Mouse (Mus musculus) heart, postnatal 36 days (tissue): ENCODE data around the gene Nes. TPM values are rescaled to one million over a fixed set of nuclear protein-coding genes. Genes with fewer than 3 reads are reported as not detected.

Source experiments
- DNase-seq, 2 experiments: peaks; one replicate each; pipeline ENCODE4 v3.0.0; 2021 to 2022
- intact Hi-C: fragments of 180-260 bp; cut with DNase I; formaldehyde crosslinking; loops from one replicate; pipeline ENCODE4 v1.15.1; 2025
- total RNA-seq, 2 experiments: library from RNA; stranded (reverse); gene quantifications; 2 replicates each; pipeline ENCODE4 v1.2.3; 2021

Nes gene
- total RNA-seq: 10 to 100 TPM; 18.7 to 22.7 TPM

DNA sequence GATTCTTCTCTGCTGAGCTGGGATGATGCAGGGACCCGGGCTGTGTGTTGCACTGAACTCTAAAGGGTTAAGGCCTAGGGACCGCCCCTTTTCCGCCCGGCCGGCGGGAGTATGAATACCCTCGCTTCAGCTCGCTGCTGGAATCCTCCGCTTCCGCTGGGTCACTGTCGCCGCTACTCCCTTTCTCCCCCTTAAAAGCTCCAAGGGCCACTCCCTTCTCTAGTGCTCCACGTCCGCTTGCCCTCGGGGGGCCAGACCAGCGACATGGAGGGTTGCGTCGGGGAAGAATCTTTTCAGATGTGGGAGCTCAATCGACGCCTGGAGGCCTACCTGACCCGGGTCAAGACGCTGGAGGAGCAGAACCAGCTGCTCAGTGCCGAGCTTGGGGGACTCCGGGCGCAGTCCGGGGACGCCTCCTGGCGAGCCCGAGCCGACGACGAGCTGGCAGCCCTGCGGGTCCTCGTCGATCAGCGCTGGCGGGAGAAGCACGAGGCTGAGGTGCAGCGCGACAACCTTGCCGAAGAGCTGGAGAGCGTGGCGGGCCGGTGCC lies at the start of gene Nes:
TSS of gene Nes (plus strand) at position 140 of the 550 bp plus-strand sequence.
- intact Hi-C loops: loop anchor here (1.0 kb wide), 2 partner anchors 11 to 16 kb away; no protein-coding TSS in a partner anchor
- peak; percentile 75 to 78 for DNase-seq

DNA sequence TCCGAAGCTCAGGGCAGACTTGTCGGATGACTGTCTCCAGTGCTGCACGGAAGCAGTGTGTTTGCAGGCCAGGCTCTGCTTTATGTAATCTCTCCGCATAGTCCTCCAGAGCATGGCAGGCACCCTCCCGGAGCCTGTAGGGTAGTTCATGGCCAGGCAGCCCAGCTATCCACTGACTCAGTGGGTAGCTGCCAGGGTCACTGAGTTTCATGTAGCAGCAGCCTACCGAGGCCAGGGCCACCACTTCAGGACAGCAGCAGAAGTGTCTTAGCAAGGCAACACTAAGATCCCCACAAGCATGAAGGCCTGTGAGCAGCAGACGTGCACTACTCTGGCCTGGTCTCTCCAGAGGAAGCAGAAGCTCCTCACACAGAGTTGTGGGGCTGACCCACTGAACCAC lies 45.9 kb upstream of the Nes start:
- no peak for DNase-seq
- intact Hi-C loops: no loop called here

DNA sequence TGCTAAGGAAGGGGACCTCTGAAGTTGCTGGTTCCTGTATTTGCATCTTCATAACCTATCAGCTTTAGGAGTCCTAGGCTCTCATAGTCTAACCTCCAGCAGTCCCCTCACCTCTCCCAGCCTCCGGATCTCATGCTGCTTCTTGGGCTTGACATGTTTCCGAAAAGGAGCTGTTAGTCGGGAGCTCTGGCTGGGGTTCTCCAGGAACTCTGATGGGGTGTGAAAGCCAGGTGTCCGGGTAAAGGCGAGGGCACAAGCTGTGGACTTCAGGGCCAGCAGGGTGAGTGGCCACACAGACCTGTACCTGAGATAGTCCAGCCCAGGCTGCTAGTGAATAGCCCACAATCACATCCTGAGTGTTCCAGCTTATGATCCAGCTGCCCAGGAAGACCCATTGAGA lies 43.4 kb upstream of the Nes start:
- no peak for DNase-seq
- intact Hi-C loops: no loop called here

DNA sequence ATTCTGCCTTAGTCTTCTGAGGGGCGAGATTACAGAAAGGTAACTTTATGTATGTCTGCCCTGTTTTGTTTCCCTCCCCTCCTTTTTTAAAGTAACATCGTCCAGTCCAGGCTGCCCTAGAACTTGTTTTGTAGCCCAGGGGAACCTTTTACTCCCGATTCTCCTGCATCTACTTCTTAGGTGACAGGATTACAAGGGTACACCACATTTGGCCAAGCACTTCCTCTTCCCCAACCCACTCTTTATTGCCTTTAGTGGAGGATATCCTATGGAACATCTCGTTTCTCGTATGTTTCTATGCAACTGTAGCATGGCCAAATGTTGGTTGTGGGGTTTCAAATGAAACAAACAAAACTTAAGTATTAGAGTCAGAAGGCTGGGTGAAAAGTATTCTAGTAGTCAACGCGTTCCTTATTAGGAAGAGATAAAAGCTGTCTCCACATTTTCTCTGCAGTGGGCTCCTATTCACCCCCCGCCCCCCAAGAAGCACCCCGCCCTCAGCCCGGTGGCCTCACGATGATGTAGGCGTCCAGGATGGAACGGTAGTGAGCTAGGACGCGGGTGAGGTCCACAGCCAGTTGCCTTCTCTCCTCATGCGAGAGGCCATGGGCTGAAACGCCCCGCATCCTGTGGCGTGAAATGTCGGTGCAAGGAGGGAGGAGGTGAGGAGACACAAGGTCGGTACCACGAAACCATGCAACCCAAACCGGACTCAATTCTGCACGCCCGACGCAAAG lies 41.4 kb upstream of the Nes start:
- no peak for DNase-seq
- intact Hi-C loops: loop anchor here (2.0 kb wide), 1 partner anchor 43 kb away; no protein-coding TSS in a partner anchor

DNA sequence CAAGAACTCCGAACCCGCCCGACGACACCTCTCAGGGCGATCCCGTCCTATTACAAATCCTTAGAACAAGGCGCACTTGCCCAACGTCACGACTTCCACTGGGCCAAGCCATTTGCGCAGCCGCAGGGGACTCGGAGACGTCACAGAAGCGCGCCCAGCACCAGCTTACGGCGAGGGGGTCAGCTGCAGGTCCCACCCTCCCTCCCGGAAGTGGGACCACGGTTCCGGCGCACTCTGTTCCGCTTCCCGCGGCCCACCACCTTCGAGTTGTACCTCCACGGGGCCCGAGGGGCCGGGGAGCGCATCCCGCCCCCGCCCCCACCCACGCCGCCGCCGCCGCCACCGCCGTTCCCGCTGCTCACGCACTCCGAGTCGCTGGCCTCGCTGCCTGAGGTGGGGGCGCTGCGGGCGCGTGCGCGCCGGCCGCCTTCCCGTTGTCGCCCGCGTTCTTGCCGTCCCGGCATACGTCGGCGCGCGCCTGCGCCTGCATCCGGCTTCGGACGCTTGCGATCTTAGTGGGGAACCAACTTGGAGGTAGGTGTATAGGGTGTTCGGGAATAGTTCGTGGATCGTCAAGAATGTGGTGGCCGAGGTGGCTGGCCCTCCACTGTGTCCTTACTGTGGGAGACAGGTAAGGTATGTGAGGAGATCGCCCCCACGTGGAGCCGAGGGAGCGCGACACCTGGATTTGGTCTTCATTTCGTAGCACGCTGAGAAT lies 40.6 kb upstream of the Nes start, which contains the start of the genes Isg20l2 and Rrnad1:
TSS of gene Isg20l2 (plus strand) at position 237 of the 718 bp plus-strand sequence.
TSS of gene Rrnad1 (minus strand) at position 640 of the 718 bp plus-strand sequence.
- peak; percentile 96 to 98 for DNase-seq
- intact Hi-C loops: loop anchor here (2.0 kb wide), 1 partner anchor 43 kb away; no protein-coding TSS in a partner anchor

DNA sequence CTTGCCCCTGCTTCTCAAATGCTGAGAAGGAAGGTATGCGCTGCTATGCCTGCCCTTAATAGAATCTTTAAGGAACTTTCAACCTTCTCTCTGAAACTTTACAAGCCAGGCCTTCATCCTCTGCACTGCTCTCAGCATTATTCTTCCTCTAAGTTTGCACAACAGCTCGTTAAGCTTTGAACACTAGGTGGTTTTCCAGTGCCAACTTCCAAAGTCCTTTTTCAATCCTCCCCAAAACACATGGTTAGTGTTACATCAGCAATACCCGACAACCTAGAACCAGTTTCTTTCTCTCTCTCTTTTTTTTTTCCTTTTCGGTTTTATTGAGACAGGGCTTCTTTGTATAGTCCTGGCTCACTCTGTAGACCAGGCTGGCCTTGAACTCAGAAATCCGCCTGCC lies 36.9 kb upstream of the Nes start:
- intact Hi-C loops: no loop called here
- DNase-seq: no peak

DNA sequence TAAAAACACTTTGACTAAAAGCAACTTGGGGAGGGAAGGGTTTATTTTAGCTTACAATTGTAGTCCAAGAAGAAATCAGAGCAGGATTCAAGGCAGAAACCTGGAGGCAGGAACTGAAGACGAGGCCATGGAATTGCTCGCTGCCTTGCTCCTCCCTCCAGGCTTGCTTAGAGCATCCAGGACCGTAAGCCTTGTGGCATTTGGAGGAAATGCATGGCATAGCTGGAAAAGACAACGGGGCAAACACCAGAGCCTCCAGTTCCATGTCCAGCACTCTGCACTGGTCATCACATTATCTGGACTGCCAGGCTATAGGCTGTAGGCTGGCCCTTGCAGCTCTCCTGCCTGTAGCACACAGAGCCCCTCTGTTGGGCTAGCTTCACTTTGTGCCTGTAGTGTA lies 36.4 kb upstream of the Nes start:
- intact Hi-C loops: no loop called here
- no peak for DNase-seq

DNA sequence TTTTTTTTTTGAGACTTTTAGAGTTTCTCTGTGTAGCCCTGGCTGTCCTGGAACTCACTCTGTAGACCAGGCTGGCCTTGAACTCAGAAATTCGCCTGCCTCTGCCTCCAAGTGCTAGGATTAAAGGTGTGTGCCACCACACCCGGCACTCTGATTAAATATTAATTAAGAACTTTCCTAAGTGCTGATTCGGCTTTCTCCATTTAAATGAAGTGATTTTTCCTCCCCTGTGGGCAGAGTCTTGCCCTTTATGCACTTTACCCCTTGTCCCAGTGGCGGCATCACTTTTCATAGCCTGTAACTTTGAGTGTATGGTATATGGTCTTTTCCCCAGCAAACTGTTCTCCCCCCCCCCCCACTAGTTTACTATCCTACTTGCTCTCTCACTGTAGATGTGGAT lies 35.7 kb upstream of the Nes start:
- DNase-seq: no peak
- intact Hi-C loops: loop anchor here (1.0 kb wide), 2 partner anchors 26 to 52 kb away; no protein-coding TSS in a partner anchor

DNA sequence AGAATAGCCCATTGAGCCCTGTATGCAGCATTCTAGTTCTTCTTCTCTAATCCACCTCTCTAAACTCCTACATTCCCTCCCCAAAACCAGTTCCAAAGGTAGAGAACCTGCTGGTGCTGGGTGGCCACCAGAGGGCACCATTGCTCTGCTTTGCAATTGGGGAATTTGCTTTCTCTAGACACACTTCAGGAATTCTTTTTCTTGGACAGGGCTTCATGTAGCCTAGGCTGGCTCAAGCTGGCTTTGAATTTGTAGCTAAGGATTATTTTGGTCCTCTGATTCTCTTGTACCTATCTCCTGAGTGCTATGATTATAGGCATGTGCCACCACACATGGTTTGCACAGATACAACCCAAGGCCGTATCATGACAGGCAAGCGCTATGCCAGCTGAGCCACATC lies 35.1 kb upstream of the Nes start:
- intact Hi-C loops: loop anchor here (1.0 to 2.0 kb wide), 3 partner anchors 26 to 135 kb away; no protein-coding TSS in a partner anchor
- DNase-seq: peak; percentile 79 to 91

DNA sequence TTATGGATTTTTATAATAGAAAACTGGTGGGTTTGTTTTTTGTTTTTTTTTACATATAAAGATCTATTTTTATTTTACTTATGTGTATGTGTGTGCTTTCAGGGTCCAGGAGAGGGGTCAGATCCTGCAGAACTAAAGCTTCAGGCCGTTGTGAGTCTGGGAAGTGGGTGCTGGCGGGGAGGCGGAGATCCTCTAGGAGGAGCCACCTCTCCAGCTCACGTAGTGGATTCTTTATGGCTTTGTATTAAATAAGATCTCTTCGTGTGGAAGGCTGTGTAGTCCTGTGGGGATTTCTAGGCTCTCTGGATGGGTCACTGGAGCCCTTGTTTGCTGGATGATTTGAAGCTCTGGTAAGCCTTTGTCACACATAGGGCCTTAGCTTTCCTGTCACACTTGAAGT lies 30.3 kb upstream of the Nes start:
- no peak for DNase-seq
- intact Hi-C loops: no loop called here

DNA sequence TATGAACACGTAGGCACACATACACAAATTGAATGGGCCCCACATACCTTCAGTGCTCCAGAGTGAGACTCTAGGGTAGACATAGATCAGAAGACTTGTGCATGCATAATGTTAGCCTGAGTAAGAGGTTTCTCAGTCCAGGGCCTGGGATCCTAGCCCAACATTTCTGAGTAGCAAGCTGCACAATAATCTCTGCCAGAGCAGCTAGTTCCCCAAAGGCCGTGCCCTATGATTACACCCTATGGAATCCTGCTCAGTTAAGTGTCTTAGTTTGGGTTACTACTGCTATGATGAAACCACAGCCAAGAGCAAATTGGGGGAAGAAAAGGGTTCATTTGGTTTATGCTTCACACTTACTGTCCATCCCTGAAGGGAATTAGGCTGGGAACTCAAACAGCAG lies 28.4 kb upstream of the Nes start:
- intact Hi-C loops: no loop called here
- no peak for DNase-seq

DNA sequence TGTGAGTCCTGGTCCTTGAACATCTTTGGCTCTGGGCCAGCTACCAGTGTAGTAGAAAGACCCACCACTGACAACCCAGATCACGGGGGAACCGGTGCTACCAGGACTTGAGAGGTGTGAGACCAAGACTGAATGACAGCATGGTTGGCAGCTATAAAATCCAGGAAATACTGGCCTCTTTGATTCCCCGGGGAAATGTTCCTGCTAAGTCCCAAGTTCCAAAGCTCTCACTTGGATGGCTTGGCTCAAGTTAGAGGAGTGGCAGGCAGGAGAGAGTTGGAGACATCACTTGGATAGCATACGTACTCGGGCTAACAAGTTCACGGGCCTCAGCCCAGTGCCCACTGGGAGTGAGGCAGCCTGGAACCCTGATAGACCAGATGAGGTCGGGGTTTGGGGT lies 27.3 kb upstream of the Nes start:
- intact Hi-C loops: no loop called here
- DNase-seq: no peak

DNA sequence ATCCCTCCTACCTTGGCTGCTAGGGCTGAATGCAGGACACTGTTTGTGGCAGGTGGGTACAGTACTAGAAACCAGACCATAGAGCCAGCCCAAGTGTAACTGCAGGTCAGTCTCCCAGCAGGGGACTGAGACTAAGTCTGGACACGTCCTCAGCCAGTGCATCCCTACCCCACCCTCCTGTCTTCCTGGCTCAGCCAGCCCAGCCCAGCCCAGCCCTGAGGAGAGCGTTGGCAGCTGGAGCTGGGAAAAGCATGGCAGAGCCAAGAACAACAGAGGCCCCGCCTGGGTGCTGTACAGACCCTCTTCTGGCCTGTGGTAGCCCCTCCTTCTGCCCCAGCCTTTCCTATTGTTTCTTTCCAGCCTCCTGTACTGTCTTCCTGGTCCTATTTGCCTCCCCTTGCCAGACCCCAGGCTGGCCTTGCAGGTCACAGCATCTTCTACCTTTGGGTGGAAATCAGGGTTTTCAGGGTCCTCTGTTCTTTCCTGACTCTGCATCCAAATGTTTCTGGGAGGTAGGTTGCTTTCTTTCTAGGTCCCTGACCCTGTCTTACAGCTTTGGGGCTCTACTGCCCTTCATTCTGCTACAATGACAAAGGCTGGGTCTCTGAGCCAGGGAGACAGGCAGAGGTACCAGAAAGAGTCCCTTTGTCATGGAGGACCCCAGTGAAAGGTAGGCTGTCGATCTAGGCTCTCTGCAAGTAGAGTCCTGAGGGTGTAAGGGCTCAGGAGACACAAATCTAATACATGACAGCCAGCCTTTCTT lies 25.9 kb upstream of the Nes start:
- intact Hi-C loops: no loop called here
- DNase-seq: peak in 1 of 2 experiments; percentile 33

DNA sequence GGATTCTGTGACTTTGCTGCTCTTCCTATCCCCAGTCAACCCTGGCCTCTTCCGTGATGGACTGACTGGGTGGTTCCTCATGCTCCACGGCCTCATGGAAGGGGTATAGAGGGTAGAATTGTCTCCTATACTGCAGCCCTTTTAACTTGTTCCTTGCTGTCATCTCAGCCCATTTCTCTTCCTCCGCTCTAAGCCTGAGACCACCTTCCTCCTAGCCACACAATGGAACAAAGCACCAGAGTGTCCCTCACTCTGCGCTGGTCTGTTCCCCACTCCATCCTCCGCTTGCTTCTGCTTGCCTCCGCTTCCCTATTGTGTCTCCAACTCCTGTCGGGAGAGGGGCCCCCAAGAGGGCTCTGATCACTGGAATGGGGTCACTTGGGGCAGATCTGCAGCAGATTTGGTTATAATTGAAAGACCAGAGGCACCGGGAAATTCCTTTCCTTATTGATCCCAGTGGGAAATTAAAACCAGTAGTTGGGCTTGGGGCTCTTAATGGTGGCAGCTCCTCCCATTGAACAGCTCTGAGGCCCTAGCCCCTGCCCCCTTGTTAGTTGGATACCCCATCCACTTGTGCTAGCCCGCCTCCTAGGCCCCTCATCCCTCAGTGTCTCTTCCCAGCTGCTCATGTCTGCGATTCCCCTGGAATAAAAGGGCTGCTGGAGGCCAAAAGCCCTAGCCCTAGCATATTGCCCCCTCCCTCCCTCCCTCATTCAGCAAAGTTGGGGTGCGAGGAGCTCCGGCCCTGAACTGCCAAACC lies 24.9 kb upstream of the Nes start:
- DNase-seq: no peak
- intact Hi-C loops: no loop called here

DNA sequence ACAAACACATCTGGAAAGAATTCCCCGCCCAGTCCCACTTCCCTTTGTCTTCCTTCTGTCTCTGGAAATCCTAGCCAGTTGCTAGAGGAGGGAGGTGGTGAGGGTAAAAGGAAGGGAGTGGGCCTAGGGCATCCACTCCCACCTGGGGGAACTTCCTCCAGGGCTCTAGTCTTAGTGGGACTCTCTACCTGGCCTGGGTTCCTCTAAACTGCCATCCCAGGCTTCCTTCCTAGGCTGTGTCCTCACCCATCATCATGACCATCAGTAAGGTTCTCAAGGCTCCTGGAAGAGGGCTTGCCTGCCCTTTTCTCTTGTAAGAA lies 24.4 kb upstream of the Nes start:
- intact Hi-C loops: no loop called here
- no peak for DNase-seq

DNA sequence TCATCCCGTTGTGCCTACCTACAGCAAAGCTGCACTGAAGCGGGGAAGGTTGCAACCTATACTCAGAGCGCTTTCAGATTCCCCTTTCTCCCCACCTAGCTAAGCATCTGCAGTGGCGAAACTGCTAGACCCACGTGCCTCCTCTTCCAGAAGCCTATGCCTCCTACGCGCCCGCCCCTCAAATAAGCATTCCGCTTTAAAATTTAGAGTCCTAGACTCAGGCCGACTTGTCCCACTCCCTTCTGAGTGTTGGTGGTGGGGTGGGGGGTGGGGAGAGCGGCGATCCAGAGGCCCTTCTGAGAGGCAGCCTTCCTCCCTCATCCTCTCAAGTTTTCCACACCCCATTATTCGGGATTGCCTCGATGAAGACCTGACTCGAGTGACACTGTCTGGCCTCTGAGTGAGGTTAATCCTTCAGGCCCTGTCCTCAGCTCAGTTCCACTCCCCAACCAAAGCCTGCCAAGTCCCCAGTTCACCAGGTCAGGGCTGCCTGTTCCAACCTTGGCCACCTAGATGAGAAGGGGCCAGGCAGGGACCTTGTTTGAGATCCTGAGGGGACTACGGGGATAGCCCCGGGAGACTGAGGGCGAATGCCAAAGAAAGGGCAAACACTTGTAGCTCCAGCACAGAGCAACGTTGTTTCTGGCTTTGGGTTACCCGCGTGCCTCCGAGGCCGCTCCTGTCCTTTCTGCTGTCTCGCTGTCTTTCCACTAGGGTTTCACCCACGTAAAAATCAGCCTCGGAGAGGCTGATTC lies 23.6 kb upstream of the Nes start:
- intact Hi-C loops: no loop called here
- no peak for DNase-seq

DNA sequence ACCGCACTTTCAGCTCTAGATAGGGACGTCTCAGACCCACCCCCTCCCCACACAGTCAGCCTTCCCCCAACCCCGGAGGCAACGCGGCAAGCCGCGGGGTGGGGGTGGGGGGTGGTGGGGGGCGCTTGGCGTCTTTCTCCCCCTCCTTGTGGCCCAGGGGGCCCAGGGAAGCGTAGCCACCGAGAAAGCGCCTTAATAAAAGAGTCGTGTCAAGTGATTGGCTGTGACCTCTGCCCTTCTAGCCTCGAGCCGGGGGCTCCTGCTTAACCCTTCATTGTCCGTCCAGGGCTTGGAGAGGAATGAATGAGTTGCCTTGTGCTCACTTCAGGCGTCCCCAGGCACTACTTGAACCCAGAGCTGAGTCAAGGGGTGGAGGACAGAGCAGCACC lies 23.1 kb upstream of the Nes start:
- DNase-seq: no peak
- intact Hi-C loops: no loop called here

DNA sequence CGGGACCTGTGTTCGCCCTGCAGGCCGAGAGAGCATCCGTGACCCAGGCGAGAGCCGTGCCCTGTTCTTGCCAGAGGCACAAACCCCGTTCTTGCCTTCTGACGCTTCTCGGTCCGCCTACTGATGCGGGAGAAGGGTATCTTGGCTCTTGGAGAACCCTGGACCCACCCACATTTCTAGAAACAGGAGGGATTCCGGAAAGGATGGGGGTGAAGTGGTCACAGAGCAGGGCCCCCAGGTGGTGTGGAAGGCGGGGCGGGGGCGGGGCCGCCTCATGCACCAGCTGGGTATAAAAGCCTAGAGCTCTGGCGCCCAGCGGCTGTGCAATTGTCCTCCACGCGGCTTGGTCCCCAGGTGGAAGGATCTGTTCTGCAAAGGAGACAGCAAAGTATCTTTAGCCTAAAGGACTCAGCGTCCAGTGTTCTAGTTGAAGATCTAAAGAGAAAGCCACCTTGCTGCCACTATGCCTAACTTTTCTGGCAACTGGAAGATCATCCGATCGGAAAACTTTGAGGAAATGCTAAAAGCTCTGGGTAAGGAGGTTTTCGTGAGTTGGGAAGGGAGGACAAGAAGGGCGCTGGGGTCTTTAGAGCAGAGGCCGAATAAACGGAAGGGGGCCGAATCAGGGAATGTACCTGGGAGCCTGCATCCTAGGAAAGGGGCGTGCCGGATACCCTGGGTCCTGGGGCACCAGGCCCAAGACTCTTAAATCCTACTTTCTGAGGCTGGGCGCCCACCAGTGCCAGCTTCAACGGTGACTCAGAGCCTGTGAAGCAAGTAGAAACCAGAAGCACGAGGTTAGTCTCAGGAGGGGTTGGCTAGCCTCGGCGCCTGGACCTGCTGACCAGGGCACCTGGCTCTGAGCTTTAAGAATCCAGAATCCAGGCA lies 22.3 kb upstream of the Nes start, which contains the start of gene Crabp2:
TSS of gene Crabp2 (plus strand) at position 289 of the 888 bp plus-strand sequence.
- intact Hi-C loops: no loop called here
- no peak for DNase-seq
